Mouse (Mus musculus) E14TG2a.4 (cell line): ENCODE measurements around the gene Gm20696.

ENCODE experiments used
- CTCF ChIP-seq: conservative IDR thresholded peaks from 2 replicates; pipeline ENCODE4 v1.5.1; 2014; ENCODE audit warnings: low read length
- NANOG ChIP-seq: IDR thresholded peaks from 2 replicates; pipeline ENCODE4 v1.6.1; 2014; ENCODE audit warnings: borderline replicate concordance, low read length, mixed read lengths

- TF ChIP-seq CTCF (no peak), NANOG (no peak)
Observed at GRCm38 (mm10) chr6:99403755-99404390, 262.7 kb downstream of the Gm20696 start.
